Mouse (Mus musculus) neutrophil, adult 65 days (primary cell): ENCODE results near the gene Nmrk2. TPM values are rescaled to one million over a fixed set of nuclear protein-coding genes. Genes with fewer than 3 reads are reported as not detected.

Experiments used
- total RNA-seq: library from RNA; stranded (reverse); gene quantifications from 2 replicates; pipeline ENCODE4 v1.2.4, GENCODE M21; 2023

Nmrk2 gene
- total RNA-seq, result not detected in 2 replicates

DNA sequence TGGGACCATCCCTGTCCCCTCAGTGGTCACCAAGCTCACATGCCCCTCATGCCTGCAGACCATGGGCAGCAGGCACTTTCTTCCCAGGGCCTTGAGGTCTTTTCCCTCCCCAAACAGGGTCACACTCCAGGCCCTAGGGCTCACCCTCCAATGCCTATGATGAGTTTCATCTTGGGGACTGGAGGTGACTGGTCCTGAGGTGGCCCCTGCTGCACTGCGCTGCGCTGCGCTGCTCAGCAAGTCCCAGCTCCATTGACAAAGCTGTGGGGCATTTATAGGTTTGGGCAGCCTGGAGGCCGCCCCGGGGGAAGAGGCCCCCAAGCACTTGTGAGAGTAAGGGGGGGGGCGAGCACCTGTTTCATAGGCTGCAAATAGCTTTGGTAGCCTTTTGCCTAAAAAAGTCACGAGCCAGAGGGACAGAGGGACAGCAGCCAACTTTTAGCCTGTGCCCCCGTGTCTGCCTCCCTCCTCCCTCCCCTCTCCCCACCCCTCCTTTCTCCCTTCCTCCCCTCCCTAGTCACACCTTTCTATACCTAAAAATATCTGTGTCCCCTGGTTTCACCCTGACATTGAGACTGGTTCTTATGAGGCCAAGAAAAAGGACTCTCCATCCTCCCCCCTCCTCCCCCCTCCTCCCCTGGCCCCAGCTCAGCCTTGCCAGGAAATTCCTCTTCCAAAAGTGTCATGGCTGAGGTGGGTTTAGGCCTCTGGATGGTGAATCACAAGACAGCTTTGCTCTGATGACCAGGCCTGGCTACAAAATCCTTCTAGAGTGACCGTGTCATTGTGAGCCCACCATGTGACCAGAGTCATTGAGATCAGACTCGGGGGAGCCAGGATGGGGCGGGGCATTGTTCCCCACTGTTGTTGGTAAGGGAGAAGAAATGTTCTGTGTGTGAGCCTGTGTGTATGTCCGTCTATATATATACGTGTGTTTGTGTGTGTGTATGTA lies at the start of gene Nmrk2:
Gene Nmrk2, minus strand, starts transcription at position 245 of the 952 bp plus-strand sequence.

DNA sequence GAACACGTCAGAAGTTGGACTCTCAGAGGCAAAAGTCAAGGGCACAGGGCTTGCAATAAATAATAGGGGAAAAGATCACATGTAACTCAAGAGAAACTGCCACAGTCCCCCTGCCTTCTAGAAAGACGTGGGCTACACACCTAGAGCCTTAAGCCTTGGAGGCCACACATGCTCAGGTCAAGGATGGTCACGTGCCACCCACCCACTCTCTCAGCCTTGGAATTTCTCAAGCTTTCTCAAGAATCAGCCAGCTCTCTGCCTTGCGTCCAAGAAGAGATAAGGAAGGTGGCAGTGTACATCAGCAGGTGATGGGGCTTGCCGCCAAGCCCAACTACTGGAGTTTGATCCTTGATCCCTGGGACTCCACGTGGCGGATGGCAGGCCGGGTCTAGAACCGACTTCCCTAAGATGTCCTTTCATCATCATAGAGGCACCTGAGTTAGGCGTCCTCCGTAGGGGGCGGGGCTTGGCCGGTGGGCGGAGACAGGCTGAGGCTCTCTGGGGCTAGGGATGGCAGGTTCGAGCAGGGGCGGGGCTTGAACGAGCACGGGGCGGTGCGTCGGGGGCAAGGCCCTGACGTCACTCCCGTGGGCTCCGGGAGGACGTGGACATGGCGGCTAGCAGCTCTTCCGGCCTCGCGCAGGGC lies 30.9 kb upstream of the Nmrk2 start, which contains the start of gene Zfr2:
Gene Zfr2, plus strand, starts transcription at position 576 of the 646 bp plus-strand sequence.

DNA sequence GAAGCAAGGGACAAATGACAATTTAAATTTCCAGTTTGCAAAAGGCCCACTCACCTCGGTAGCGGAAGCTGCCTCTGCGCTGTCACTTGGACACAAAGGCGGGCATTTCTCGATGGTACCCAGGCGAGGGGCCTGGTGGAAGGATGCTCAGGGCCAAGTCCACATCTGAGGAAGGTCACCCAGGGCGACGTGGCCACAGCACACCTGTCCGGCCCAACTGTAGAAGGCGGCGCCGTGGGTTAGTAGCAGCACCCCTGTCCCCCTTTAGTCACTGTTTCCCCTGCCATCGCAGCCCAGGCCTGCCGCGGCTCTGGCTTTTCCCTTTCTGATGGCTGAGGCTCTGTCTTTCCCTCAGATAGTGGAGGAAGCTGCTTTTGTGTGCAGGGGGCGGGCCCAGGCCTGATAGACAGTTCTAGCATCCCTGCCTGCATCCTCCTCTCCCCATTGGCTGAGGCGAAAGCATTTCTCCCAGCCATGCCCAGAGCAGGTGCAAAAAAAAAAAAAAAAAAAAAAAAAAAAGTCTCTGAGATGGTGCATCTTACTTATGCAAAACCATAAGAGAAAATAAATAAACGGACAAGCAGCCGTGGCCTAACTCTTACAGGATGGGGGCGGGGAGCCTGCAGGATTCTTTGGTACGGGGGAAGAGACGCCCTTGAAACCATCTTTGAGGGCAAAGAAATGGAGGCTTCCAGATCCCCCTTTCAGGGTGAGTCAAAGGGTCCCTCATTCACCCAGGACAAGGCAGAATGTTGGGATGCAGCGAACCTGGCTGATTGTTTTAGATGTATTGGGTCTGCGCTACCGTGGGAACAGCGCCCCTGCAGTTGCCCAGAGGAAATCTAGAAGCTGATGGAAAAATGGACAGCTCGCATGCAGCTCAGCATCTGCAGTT lies 28.8 kb upstream of the Nmrk2 start, which contains the start of gene Atcay:
Gene Atcay, minus strand, starts transcription at position 396 of the 895 bp plus-strand sequence.

DNA sequence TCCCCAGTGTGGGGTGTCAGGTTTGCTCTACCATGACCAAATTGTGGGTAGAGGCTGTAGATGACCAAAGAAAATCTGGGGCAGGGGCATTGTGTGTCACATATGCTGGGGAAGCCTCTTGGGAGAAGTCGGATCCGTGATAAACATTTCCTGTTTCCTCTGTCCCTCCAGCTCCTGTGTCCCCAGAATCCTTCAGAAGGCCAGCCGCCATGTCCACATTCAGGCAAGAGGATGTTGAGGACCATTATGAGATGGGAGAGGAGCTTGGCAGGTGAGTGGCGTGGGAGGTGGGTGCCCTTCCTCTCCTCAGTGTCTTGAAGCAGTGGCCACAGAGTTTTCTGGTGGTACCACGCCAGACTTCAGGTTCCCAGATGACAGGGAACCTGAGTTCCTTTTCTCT lies 18.0 kb downstream of the Nmrk2 start, which contains the start of gene 4930442H23Rik:
Gene 4930442H23Rik, minus strand, starts transcription at position 45 of the 400 bp plus-strand sequence.

DNA sequence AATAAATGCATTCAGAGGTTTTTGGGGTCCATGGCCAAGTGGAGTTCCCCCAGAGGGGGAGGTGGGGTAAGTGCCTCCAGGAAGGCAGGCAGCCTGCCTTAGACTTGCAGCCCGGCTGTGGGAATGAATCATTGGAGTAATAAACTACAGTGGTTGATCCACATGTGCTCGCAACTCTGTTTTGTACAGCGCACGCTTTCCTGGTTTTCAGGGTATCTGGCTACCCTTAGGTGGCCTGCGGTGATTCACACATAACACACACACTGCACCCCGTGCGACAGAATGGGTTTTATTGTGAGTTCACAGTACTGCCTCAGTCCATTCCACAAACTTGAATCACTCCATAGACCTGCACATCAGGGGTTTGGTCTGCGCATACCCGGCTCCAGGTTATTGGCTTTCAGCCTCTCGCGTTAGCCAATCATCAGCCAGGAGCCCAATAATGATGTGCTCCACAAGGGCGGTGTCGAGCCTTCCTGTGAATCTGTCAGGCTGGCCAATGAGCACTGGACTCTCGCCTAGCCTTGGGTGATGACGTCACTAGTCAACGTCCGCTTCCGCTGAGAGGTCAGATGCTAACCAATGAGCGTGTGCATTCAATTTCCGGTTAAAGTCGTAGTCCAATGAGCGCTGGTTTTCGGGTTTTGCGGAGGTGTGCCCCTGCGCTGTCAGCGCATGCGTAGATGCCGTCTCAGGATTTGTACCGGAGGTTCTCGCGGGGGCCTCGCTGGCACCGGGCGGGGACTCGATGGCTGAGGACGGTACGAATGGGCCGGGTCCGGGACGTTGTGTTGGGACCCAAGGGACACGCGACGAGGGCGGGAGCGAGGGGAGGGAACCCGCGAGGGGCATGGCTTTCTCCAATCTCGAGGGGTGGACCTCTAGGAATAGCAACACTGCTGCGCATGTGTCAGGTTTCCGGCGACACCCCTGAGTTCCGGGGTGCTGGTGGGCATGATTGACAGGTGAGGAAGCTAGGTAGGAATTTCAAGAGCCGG lies 19.2 kb downstream of the Nmrk2 start, which contains the start of gene Dapk3:
Gene Dapk3, plus strand, starts transcription at position 670 of the 998 bp plus-strand sequence.

DNA sequence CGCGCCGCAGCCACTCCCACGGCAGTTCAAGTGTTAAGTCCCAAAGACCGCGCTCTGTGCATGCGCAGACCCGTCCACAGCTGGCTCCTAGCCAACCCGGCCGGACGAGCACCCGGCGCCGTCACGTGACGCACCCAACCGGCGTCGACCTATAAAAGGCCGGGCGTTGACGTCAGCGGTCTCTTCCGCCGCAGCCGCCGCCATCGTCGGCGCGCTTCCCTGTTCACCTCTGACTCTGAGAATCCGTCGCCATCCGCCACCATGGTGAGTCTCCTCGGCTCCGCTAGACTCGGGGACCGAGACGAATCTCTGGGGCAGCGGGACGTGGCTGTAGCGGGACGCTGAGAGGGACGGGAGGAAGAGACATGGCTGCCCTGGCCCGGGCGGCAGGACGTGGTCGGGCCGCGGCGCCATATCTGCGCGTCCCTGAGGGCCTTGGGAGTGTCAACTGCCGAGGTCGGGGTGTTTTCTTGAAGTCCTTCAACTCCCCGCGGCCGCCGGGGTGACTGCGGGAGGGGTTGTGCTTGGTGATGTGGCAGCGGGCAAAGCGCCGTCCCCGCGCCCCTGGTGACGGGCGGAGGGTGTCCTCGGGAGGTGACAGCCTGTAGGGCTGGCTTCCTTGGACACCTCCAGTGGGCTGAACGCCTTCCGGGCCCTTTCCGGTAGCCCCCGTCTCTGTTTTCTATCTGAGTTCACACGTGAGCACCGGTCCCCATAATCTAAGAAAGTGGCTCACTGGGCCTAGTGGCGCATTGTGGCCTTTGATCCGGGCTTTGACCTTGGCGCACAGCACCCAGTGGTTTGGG lies 25.2 kb downstream of the Nmrk2 start, which contains the start of gene Eef2:
Gene Eef2, plus strand, starts transcription at position 166 of the 806 bp plus-strand sequence.

DNA sequence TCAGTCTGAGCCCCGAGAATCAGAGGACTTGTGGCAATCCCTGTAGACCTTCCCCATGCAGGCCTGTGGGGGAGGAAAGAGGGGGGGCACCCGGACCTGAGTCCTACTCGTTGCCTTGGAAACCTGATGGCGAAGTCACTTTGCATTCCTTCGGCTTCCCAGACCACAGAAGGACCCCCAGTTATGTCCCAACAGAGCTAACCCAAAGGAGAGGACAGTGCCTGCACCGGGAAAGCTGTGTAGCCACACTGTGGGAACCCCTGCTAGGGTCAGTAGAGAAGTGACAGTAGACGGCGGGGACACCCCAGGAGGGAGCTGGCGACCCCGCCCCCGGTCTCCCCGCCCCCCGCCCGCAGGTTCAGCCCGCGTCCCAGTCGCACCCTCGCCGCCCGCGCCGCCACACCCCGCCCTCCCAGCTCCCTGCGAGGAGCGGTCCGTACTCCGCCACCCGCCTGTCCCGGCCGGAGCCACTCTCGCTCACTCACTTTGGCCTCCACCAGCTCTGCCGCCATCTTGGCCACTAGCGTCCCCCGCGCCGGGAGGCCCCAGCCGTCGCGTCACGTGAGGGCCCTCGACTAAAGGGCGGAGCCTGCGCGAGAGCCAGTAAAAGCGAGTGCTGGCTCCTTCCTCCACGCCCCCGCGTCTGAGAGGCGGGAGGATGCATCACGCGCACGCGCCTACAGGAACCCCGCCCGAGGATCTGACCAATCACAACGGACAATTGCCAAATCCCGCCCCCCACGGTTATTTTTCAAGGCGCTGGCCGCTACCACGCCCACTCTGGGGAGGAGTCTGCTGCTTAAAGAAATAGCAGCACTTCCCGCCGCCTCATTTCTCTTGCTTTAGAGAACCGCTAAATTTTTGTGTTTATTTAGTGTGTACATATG lies 34.4 kb downstream of the Nmrk2 start, which contains the start of gene Pias4:
Gene Pias4, minus strand, starts transcription at position 724 of the 887 bp plus-strand sequence.

Other genes with a start within 250 kb of the Nmrk2 start
- 0.23 and 0.92 TPM in 2 replicates for gene Gng7, start 187.1 kb downstream of the Nmrk2 start, total RNA-seq
- not detected in 2 replicates for gene Diras1, start 176.4 kb downstream of the Nmrk2 start, total RNA-seq
- 11.5 and 13.1 TPM in 2 replicates for gene Slc39a3, start 164.6 kb downstream of the Nmrk2 start, total RNA-seq
- gene Sgta, start 141.9 kb downstream of the Nmrk2 start, total RNA-seq, result 47.2 and 56.7 TPM in 2 replicates
- gene Thop1, start 132.0 kb downstream of the Nmrk2 start, total RNA-seq, result 4.0 TPM in 2 replicates
- 0.25 and 0.34 TPM in 2 replicates for gene Creb3l3, start 103.2 kb downstream of the Nmrk2 start, total RNA-seq
- gene Map2k2, start 96.1 kb downstream of the Nmrk2 start, total RNA-seq, result 72.4 and 96.2 TPM in 2 replicates
- gene Zbtb7a, start 66.8 kb downstream of the Nmrk2 start, total RNA-seq, result 58.8 and 72.8 TPM in 2 replicates
- gene Pias4, start 34.1 kb downstream of the Nmrk2 start, total RNA-seq, result 27.7 and 33.9 TPM in 2 replicates
- 599 and 665 TPM in 2 replicates for gene Eef2, start 25.4 kb downstream of the Nmrk2 start, total RNA-seq
- gene Dapk3, start 19.0 kb downstream of the Nmrk2 start, total RNA-seq, result 22.3 and 31.6 TPM in 2 replicates
- not detected in 2 replicates for gene 4930442H23Rik, start 18.2 kb downstream of the Nmrk2 start, total RNA-seq
- not detected in 2 replicates for gene Atcay, start 28.8 kb upstream of the Nmrk2 start, total RNA-seq
- gene Zfr2, start 31.1 kb upstream of the Nmrk2 start, total RNA-seq, result 0.14 and 0.54 TPM in 2 replicates
- gene Matk, start 50.9 kb upstream of the Nmrk2 start, total RNA-seq, result 5.3 and 8.3 TPM in 2 replicates
- 20.7 and 28.0 TPM in 2 replicates for gene Mrpl54, start 64.9 kb upstream of the Nmrk2 start, total RNA-seq
- gene Apba3, start 64.9 kb upstream of the Nmrk2 start, total RNA-seq, result 21.8 and 26.0 TPM in 2 replicates
- gene Tjp3, start 89.5 kb upstream of the Nmrk2 start, total RNA-seq, result 6.9 and 8.6 TPM in 2 replicates
- 89.4 and 124 TPM in 2 replicates for gene Pip5k1c, start 90.9 kb upstream of the Nmrk2 start, total RNA-seq
- 26.4 and 33.1 TPM in 2 replicates for gene Cactin, start 119.1 kb upstream of the Nmrk2 start, total RNA-seq
- gene Tbxa2r, start 126.7 kb upstream of the Nmrk2 start, total RNA-seq, result 0.47 TPM in 1 of 2 replicates, not detected in the other
- not detected in 2 replicates for gene Gipc3, start 141.2 kb upstream of the Nmrk2 start, total RNA-seq
- gene Hmg20b, start 148.4 kb upstream of the Nmrk2 start, total RNA-seq, result 38.3 and 47.1 TPM in 2 replicates
- 26.6 and 28.7 TPM in 2 replicates for gene Mfsd12, start 155.4 kb upstream of the Nmrk2 start, total RNA-seq
- gene 4930404N11Rik, start 163.8 kb upstream of the Nmrk2 start, total RNA-seq, result 6.0 and 7.1 TPM in 2 replicates
- 50.3 and 54.1 TPM in 2 replicates for gene Fzr1, start 176.5 kb upstream of the Nmrk2 start, total RNA-seq
- 22.1 and 26.0 TPM in 2 replicates for gene Dohh, start 182.4 kb upstream of the Nmrk2 start, total RNA-seq
- gene Gm48551, start 182.4 kb upstream of the Nmrk2 start, total RNA-seq, result 2.0 and 2.2 TPM in 2 replicates
- gene Gm48552, start 187.0 kb upstream of the Nmrk2 start, total RNA-seq, result 0.91 TPM in 1 of 2 replicates, not detected in the other
- 5.1 and 6.8 TPM in 2 replicates for gene Smim24, start 191.0 kb upstream of the Nmrk2 start, total RNA-seq